Mouse (Mus musculus) lung, adult 2 months (tissue): ENCODE measurements around the gene Gli3. TPM values are rescaled to one million over a fixed set of nuclear protein-coding genes. Genes with fewer than 3 reads are reported as not detected.

ENCODE experiments used
- DNase-seq: peaks from one replicate; pipeline ENCODE4 v3.0.0; 2022
- H3K4me1 ChIP-seq: fragments of 200-500 bp; 2 replicates; pipeline ENCODE4 v1.6.1; 2011; ENCODE audit warnings: low read length; ENCODE audit not compliant: control insufficient read depth, insufficient read depth
- H3K4me3 ChIP-seq: fragments of 200-500 bp; replicated peaks from 2 replicates; pipeline ENCODE3; 2011; ENCODE audit warnings: low read depth, mild to moderate bottlenecking, control low read depth, low read length; ENCODE audit errors: extremely low read depth
- CTCF ChIP-seq: fragments of 200-500 bp; IDR thresholded peaks from 2 replicates; pipeline ENCODE4 v1.5.1; 2011; ENCODE audit warnings: mild to moderate bottlenecking, low read length, control low read depth; ENCODE audit not compliant: insufficient read depth
- POLR2A ChIP-seq: fragments of 200-500 bp; IDR thresholded peaks from 2 replicates; pipeline ENCODE4 v1.6.1; 2011; ENCODE audit warnings: low read depth, mild to moderate bottlenecking, control low read depth, low read length, borderline replicate concordance; ENCODE audit errors: extremely low read depth
- WGBS: fragments of 180-500 bp; shearing (Covaris S2); methylation state at CpG from one replicate; pipeline ENCODE4 v1.1.7; 2018; 5-methylcytosine and 5-hydroxymethylcytosine counted together
- polyA plus RNA-seq: library from polyadenylated mRNA; depleted of rRNA; stranded (reverse); fragments of >200 nt; gene quantifications from 2 replicates; pipeline ENCODE4 v1.2.3, GENCODE M21; 2012

The Gli3 gene
- polyA plus RNA-seq, 1 experiment: 2.4 TPM

DNA sequence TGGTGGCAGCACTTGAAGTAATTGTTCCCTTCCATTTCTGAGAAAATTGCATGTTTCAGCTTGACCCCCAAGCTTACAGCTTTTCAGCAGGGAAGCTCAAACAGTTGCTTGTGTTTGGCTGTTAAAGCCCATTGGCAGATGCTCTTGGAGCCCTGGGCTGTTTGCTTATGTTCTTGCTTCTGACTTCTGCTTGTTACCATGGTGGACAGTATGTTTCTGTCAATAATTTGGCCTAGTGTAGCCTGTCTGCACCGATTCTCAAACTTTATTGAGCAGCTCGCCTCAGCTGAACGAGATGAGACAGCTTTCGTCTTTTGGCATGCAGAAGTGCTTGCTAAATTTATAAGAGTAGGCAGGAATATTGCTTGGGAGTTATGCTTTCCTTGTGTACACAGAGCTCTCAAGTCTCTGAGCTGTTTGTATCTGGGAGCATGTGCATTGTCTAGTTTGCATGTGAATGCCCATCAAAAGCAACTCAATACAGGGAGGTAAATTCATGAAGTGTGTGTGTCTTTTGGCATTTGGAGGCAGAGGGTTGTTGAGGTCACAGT is 82.4 kb downstream of the Gli3 start:
- TF ChIP-seq POLR2A (no peak), CTCF (no peak)
- peaks cover 3% of the 10 kb centered on the region; the same call in 1 of the 2 replicates for H3K4me1 ChIP-seq
- no peak overlapping the region for H3K4me3 ChIP-seq
- DNase-seq: no peak
- WGBS: 50% methylated on average over 4 of the region's 4 CpGs

DNA sequence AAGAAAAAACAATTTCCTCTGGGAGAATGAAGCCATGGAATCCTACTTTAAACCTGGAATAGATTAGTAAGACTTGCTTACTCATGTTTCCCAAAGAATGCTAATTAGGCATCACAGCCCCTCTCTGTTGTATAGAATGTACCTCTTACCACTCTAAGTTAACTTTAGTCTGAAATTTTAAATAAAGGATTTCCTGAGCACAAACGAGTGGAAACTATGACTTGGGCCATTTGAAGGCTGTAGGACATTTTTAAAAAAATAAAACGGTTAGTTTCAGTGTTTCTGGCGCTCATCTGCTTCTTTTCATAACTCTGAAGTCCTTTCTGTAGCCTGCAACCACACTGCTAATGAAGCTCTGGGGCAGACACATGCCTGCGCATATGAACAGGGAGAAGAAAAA is 83.2 kb downstream of the Gli3 start:
- 63% methylated on average over 4 of the region's 4 CpGs for WGBS
- Histone ChIP-seq H3K4me3 (no peak overlapping the region), H3K4me1 (peaks cover 3% of the 10 kb centered on the region; the same call in 1 of the 2 replicates)
- no peak for DNase-seq
- TF ChIP-seq POLR2A (no peak), CTCF (no peak)

DNA sequence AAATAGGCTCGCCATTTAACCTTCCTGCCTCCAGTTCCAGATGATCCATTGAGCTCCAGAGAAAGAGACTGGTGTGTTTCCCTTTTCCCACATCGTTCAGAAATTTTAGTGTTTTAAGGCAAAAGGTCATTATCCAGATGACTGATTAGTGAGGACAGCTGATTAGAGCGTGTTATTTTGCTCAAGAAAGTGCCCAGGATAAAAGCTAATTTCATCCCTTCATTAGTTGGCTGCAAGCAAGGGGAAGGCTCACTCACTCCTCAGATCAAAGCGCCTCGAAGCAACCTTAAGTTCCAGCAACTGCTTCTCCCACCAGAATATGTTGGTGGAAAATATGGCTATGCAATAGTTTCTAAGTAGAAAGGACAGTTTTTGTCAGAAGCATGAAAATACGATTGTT is 86.4 kb downstream of the Gli3 start:
- 78% methylated on average over 6 of the region's 6 CpGs for WGBS
- TF ChIP-seq POLR2A (no peak), CTCF (no peak)
- H3K4me3 ChIP-seq: no peak overlapping the region
- H3K4me1 ChIP-seq: no peaks in the 10 kb centered on the region
- DNase-seq: no peak

DNA sequence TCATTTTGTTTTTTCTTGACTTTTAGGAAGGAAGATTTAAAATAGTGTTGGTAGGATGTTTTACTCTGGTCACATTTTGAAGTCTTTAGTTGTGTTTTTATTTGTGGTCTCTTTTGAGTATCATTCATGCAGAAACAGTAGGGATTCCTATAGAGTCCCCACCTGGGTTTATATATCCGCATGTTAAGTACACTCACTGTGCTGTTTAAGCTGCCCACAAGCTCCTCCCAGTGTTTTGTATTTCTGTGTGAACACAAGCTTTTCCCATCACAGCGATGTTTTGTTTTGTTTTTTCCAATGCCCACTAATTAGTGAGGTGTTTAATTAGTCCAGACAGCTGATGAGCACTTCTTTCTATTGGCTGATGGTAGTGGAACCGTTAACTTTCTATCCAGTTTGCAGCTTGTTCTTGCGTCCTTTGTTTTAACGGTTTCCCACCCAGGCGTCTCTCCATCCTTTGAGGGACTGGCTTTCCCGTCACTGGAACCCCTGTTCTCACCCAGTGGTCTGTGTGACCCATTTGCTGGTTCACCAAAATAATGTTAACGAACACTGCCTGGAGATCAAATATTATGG is 87.1 kb downstream of the Gli3 start:
- Histone ChIP-seq H3K4me3 (no peak overlapping the region), H3K4me1 (no peaks in the 10 kb centered on the region)
- 84% methylated on average over 8 of the region's 8 CpGs for WGBS
- DNase-seq: no peak
- TF ChIP-seq POLR2A: no peak
- no peak for TF ChIP-seq CTCF

DNA sequence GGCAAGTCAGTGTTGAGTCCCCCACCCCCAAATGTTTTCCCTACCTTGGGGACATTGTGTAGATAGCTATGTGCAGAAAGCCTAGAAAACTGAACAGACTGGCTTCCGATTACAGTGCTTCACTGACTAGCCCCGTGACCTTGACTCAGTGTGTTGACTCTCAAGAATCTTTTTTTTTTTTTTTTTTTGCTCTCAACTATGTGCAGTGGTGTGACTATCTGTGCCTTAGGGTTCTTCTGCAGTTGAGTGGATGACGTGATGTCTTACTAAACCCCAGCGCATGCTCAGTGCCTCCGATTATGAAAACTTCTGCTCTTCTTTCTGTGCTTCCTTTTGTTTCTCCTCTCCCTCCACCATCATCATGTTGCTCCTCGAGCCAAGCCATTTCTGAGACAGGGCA is 87.7 kb downstream of the Gli3 start:
- Histone ChIP-seq H3K4me3 (no peak overlapping the region), H3K4me1 (no peaks in the 10 kb centered on the region)
- TF ChIP-seq POLR2A: no peak
- no peak for TF ChIP-seq CTCF
- 68% methylated on average over 6 of the region's 6 CpGs for WGBS
- no peak for DNase-seq

DNA sequence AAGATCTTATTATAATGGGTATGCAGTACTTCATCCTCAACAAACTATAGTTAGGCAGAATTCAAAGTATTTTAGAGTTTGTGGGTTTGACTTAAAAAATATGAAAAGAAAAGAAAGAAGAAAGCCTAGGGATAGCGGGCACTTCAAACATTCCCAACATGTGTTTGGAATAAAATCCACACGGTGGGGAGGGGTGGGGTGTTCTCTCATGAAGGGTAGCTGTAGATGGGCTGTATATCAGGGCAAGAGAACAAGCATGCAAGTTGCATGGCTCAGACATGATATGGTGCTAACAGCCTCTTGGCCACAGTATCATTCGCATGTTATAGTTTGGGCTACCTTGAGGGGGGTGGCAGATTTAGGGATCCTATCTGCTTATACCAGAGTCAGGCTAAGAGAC is 89.0 kb downstream of the Gli3 start:
- no peaks in the 10 kb centered on the region for H3K4me1 ChIP-seq
- TF ChIP-seq POLR2A (no peak), CTCF (no peak)
- no peak overlapping the region for H3K4me3 ChIP-seq
- no peak for DNase-seq
- 90% methylated on average over 3 of the region's 3 CpGs for WGBS

DNA sequence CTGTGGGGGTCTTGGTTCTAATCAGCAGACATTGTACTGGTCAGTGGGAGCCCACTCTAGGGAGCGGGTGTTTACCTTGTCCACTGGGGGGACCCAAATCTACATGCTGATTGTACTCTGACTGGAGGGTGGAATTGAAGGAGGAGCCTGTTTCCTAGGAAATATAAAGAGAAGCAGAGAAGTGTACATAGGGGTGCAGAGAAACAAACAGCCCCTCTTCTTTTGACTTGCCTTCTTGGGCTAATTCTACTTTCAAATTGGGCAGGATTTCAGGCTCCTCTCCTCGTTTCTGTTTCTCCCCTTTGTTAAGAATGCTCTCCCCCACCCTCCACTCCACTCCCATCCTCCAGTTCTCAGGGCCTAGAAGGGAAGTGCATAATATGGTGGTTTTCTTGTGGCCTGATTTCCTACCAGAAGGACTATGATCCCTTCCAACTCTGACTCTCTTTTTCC is 93.6 kb downstream of the Gli3 start:
- Histone ChIP-seq H3K4me1 (no peaks in the 10 kb centered on the region), H3K4me3 (no peak overlapping the region)
- TF ChIP-seq POLR2A (no peak), CTCF (no peak)
- WGBS: 41% methylated on average over 2 of the region's 2 CpGs
- DNase-seq: no peak

DNA sequence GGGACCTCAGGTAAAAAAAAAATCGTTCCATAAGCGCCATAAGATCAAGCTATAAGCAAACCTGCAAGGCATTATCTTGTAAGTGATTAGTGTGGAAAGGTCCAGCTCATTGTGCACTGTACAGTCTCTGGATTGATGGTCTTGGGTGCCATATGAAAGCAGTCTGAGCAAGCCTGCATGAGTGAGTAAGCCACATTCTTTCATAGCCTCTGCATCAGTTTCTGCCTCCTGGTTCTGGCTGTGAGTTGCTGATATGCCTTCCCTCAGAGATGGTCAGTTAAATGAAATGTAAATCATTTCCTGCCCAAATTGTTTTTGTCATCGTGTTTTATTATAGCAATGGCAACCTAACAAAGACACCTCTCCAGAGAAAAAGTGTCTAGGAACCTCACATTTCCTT is 98.4 kb downstream of the Gli3 start:
- DNase-seq: no peak
- TF ChIP-seq POLR2A: no peak
- TF ChIP-seq CTCF: no peak
- H3K4me1 ChIP-seq: no peaks in the 10 kb centered on the region
- WGBS: 69% methylated on average over 3 of the region's 3 CpGs
- no peak overlapping the region for H3K4me3 ChIP-seq

DNA sequence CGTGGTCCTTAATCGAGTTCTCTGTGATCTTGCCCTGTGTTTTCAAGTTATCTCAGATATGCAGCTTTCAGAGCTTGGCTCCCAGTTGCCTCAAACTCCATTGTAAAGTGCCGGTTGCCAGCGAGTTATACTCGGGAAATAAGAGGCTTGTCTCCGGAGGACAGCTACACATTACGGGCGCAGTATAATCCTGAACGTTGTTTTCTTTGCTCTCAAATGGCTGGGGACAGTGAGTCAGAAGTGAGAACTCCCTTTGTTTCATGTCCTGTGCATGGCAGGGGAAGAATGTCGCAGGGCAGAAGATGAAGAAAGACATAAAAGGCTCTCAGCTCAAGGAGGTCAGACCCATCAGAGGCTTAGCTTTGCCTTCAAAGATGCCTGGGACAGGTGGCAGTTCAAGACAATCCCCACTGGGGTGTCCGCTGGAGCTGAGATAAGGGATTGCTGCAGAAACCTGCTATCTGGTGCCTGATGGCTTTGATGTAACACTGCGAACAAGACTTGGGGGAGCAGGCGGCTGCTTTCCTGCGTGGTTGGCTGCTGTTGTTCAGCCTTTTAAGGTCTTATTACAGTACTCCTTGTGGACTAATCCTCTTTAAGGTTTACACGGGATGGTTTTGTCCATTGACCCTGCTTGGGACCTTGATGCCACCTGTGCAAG is 108.0 kb downstream of the Gli3 start:
- no peak for DNase-seq
- TF ChIP-seq POLR2A (no peak), CTCF (no peak)
- no peak overlapping the region for H3K4me3 ChIP-seq
- no peaks in the 10 kb centered on the region for H3K4me1 ChIP-seq
- 52% methylated on average over 15 of the region's 15 CpGs for WGBS

DNA sequence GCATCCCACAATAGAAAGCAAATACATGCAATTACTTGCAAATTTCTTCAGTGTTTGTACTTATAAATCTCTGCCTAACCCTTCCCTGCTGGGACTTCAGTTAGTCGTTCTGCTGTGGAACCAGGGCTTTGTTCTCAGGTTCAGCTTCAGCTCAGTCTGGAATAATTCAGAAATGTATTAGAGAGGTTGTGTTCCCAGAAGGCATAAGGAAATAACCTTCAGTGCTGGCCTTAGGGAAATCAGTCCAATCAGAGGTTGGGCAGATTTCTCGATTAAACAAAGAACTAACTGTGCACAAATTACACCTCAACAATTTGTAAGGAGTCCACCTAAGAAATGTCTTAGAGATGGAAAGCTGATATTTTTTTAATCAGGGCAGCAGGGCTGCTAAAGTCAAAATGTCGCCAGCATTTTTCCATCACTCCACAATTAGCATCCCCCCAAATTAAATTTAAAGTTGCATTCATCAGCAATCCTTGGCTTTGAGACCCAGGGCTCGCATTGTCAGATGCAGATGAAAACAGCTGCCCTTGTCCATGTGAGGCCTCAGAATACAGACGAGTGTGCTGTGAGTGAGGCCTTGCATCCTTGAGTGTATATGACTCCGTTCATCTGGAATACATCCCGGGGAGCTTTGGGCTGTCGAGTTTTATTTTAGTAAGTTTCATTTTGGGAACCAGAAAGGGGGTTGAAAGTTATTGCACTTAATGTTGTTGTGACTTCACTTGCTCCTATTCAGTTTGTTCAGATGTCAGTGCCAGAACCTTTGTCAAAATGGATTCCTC is 114.3 kb downstream of the Gli3 start:
- Histone ChIP-seq H3K4me1 (no peaks in the 10 kb centered on the region), H3K4me3 (no peak overlapping the region)
- 68% methylated on average over 8 of the region's 8 CpGs for WGBS
- TF ChIP-seq POLR2A: no peak
- TF ChIP-seq CTCF: no peak
- no peak for DNase-seq
